Mouse (Mus musculus): ENCODE measurements around the gene Acap2.

- TF ChIP-seq CTCF (IDR thresholded peaks at IDR 0.05; ENCODE audit: low read depth) = no peak
- no peak for TF ChIP-seq EP300 (IDR thresholded peaks at IDR 0.05; ENCODE audit: low read depth)
These were observed 14.2 kb upstream of the Acap2 start for GRCm38 (mm10) chr16:31215271-31215670.

Data from liver, embryonic 14.5 days (tissue).